Mouse (Mus musculus): ENCODE data around the gene Gpd1. TPM values are rescaled to one million over a fixed set of nuclear protein-coding genes. Genes with fewer than 3 reads are reported as not detected.

The Gpd1 gene
- 0.17 and 0.25 TPM in 2 replicates for total RNA-seq (2012; rRNA removed)
- 0.12 and 0.24 TPM in 2 replicates for total RNA-seq (2014; rRNA removed)
- 0.26 and 0.56 TPM in 2 replicates for polyA plus RNA-seq (2012; ENCODE audit: insufficient read length, low read depth)

DNA sequence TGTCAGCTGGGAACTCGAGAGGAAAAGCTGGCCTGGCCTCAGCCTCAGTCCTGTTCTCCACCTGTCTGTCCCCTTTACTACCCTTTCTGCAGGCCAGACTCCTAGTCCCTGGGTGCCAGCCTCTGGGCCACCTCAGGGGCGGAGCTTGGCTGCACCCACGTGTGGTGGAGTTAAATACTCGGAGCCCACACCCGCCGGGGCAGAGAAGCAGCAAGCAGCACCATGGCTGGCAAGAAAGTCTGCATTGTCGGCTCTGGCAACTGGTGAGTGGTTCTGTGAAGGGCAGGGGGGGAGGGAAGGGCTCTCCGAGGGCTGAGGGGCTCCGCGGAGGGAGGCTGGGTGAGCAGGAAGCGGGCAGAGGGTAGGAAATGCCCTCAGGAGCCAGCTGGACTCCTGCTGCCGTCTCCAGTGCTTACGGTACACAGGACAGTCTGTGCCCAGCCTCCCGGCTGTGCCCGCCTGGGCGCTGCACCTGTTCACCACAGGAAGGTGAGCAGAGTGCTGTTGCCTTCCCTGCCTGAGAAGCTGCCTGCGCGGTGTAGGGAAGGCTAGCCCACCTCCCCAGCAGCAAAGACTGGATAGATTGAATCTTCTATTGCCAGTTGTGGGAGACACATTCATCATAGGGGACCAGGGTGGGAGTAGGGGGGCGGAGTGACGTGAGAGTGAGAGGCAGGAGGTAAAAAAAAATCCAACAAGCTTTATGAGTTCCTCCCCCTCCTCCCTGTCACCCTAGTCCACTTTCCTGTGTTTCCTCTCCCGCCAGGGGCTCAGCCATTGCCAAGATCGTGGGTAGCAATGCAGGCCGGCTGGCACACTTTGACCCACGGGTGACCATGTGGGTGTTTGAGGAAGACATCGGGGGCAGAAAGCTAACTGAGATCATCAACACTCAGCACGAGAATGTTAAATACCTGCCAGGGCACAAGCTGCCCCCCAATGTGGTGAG is at the start of gene Gpd1:
TSS of gene Gpd1 (plus strand) at position 130 of the 949 bp plus-strand sequence.
- Histone ChIP-seq H3K36me3 (replicated peaks in 1 of 2; ENCODE audit: control insufficient read depth in 1 of 2, insufficient read depth in 1 of 2, low read length in 1 of 2) (peaks cover 8 to 83% of the 10 kb centered on the region in 2 experiments), H3K27ac (ENCODE audit: insufficient read depth, low read depth) (no peak within 1 kb of the TSS), H3K4me3 (replicated peaks in 1 of 3; ENCODE audit: low read depth in 2 of 3, low read length in 2 of 3, poor library complexity in 1 of 3) (no peak within 1 kb of the TSS), H3K79me2 (replicated peaks; ENCODE audit: control insufficient read depth, extremely low read depth, insufficient read depth, poor library complexity, severe bottlenecking) (no peaks in the 10 kb centered on the region), H3K9ac (ENCODE audit: insufficient read depth, low read depth) (no peak within 1 kb of the TSS), H3K9me3 (replicated peaks; ENCODE audit: low read length) (no peaks in the 10 kb centered on the region), H3K4me1 (ENCODE audit: control insufficient read depth in 1 of 2, insufficient read depth in 2 of 2) (peaks cover 0 to 13% of the 10 kb centered on the region in 2 experiments; a peak in 2 of 4 replicates), H3K27me3 (replicated peaks) (no peaks in the 10 kb centered on the region), H3K4me2 (ENCODE audit: insufficient read depth, low read depth, poor library complexity, severe bottlenecking) (no peak within 1 kb of the TSS)
- no peak for DNase-seq (ENCODE audit: extremely low read depth)
- dilution Hi-C loops (cut with MboI; ENCODE audit: extremely low pct_ligation_motif_present, extremely low pct_unique_long_range_greater_than_20kb, low sequenced_read_pairs) (no loop called here), in situ Hi-C loops (cut with MboI; ENCODE audit: low pct_ligation_motif_present, low pct_unique_long_range_greater_than_20kb, low sequenced_read_pairs) (no loop called here)
- TF ChIP-seq TCF12 (IDR thresholded peaks at IDR 0.05; ENCODE audit: low read depth, low read length), result no peak
- no peak for TF ChIP-seq CTCF (conservative IDR thresholded peaks at IDR 0.05 in 1 of 2, IDR thresholded peaks at IDR 0.05 in 1 of 2; ENCODE audit: low read depth in 2 of 2, low read length in 2 of 2)
- no peak for TF ChIP-seq MAX (IDR thresholded peaks at IDR 0.05; ENCODE audit: low read length)
- no peak for TF ChIP-seq USF1 (IDR thresholded peaks at IDR 0.05; ENCODE audit: low read depth, low read length)
- no peak for TF ChIP-seq TBP (conservative IDR thresholded peaks at IDR 0.05; ENCODE audit: low read depth, low read length)
- TF ChIP-seq NELFE (IDR thresholded peaks at IDR 0.05; ENCODE audit: low read depth, low read length), result no peak
- TF ChIP-seq RAD21 (IDR thresholded peaks at IDR 0.05; ENCODE audit: low read depth, low read length), result no peak
- no peak for TF ChIP-seq MYC (IDR thresholded peaks at IDR 0.05; ENCODE audit: low read depth, low read length)
- no peak for TF ChIP-seq ZKSCAN1 (IDR thresholded peaks at IDR 0.05; ENCODE audit: borderline replicate concordance, low read depth, low read length)
- TF ChIP-seq ZNF384 (IDR thresholded peaks at IDR 0.05; ENCODE audit: low read depth, low read length), result no peak
- TF ChIP-seq NRF1 (IDR thresholded peaks at IDR 0.05; ENCODE audit: low read depth, low read length), result no peak
- no peak for TF ChIP-seq ZC3H11A (IDR thresholded peaks at IDR 0.05; ENCODE audit: low read depth, low read length)
- TF ChIP-seq KAT2A (IDR thresholded peaks at IDR 0.05; ENCODE audit: insufficient replicate concordance, low read length), result no peak
- no peak for TF ChIP-seq EP300 (IDR thresholded peaks at IDR 0.05; ENCODE audit: low read length)
- TF ChIP-seq JUN (IDR thresholded peaks at IDR 0.05; ENCODE audit: insufficient read depth, low read depth, low read length), result no peak
- TF ChIP-seq BHLHE40 (IDR thresholded peaks at IDR 0.05; ENCODE audit: low read depth, low read length), result no peak
- TF ChIP-seq SMC3 (IDR thresholded peaks at IDR 0.05; ENCODE audit: low read depth, low read length), result no peak
- TF ChIP-seq PAX5 (IDR thresholded peaks at IDR 0.05; ENCODE audit: low read length), result no peak

DNA sequence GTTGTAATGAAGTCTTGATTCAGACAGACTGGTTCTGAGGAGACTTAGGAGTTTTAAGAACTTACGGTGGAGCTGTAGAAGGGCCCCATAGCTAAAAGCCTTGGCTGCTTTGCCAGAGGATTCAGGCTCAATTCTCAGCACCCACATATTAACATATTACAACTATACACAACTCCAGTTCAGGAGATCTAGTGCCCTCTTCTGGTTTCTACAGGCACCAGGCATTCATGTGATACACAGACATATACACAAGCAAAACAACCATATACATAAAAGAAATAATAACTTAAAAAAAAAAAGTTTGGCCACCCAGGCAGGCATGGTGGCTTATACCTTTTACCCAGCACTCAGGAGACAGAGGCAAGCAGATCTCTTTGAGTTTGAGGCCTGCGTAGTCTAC is 49.8 kb upstream of the Gpd1 start:
- Histone ChIP-seq H3K4me1 (ENCODE audit: control insufficient read depth in 1 of 2, insufficient read depth in 2 of 2) (peaks cover 0 to 14% of the 10 kb centered on the region in 2 experiments; a peak in 2 of 4 replicates), H3K9me3 (replicated peaks; ENCODE audit: low read length) (peaks cover 4% of the 10 kb centered on the region), H3K4me3 (replicated peaks in 1 of 3; ENCODE audit: low read depth in 2 of 3, low read length in 2 of 3, poor library complexity in 1 of 3) (no peak overlapping the region), H3K9ac (ENCODE audit: insufficient read depth, low read depth) (no peak overlapping the region), H3K79me2 (replicated peaks; ENCODE audit: control insufficient read depth, extremely low read depth, insufficient read depth, poor library complexity, severe bottlenecking) (no peaks in the 10 kb centered on the region), H3K4me2 (ENCODE audit: insufficient read depth, low read depth, poor library complexity, severe bottlenecking) (no peak overlapping the region), H3K27me3 (replicated peaks) (peaks cover 60% of the 10 kb centered on the region), H3K36me3 (replicated peaks in 1 of 2; ENCODE audit: control insufficient read depth in 1 of 2, insufficient read depth in 1 of 2, low read length in 1 of 2) (no peaks in the 10 kb centered on the region), H3K27ac (ENCODE audit: insufficient read depth, low read depth) (no peak overlapping the region)
- no peak for DNase-seq (ENCODE audit: extremely low read depth)
- dilution Hi-C loops (cut with MboI; ENCODE audit: extremely low pct_ligation_motif_present, extremely low pct_unique_long_range_greater_than_20kb, low sequenced_read_pairs), result no loop called here
- in situ Hi-C loops (cut with MboI; ENCODE audit: low pct_ligation_motif_present, low pct_unique_long_range_greater_than_20kb, low sequenced_read_pairs), result loop anchor here (5.0 kb wide), 1 partner anchor 70 kb away; no protein-coding TSS in a partner anchor
- TF ChIP-seq CTCF (conservative IDR thresholded peaks at IDR 0.05 in 1 of 2, IDR thresholded peaks at IDR 0.05 in 1 of 2; ENCODE audit: low read depth in 2 of 2, low read length in 2 of 2), result no peak
- TF ChIP-seq ZKSCAN1 (IDR thresholded peaks at IDR 0.05; ENCODE audit: borderline replicate concordance, low read depth, low read length), result no peak
- TF ChIP-seq KAT2A (IDR thresholded peaks at IDR 0.05; ENCODE audit: insufficient replicate concordance, low read length), result no peak
- TF ChIP-seq ZC3H11A (IDR thresholded peaks at IDR 0.05; ENCODE audit: low read depth, low read length), result no peak
- TF ChIP-seq MAFK (IDR thresholded peaks at IDR 0.05; ENCODE audit: insufficient replicate concordance, low read length), result no peak
- no peak for TF ChIP-seq ZMIZ1 (IDR thresholded peaks at IDR 0.05; ENCODE audit: low read depth, low read length)
- no peak for TF ChIP-seq TCF12 (IDR thresholded peaks at IDR 0.05; ENCODE audit: low read depth, low read length)
- TF ChIP-seq MXI1 (IDR thresholded peaks at IDR 0.05; ENCODE audit: low read depth, low read length), result no peak
- TF ChIP-seq PAX5 (IDR thresholded peaks at IDR 0.05; ENCODE audit: low read length), result no peak
- no peak for TF ChIP-seq MAX (IDR thresholded peaks at IDR 0.05; ENCODE audit: low read length)
